Comparison of ENCODE assay signal across 11 mouse cellular contexts in genomic region chr2:8639282-8639681, GRCm38 (mm10).
DNase-seq lines count a peak whose midpoint lies in the region; ATAC-seq and TF ChIP-seq lines count a peak whose summit lies in the region.
"Had no signal": no experiment of that assay in that cellular context is flagged by ENCODE, and none has a peak within 500 bp of the region (broad histone marks: within the 10 kb centered on the region; RNA-seq: fewer than 3 reads in every experiment).

No protein-coding gene starts in this region.

- no peak overlapping the region for H3K9ac ChIP-seq in forebrain, embryonic 12.5 days
- no peak overlapping the region for H3K9ac ChIP-seq in forebrain, embryonic 13.5 days
- no peak overlapping the region for H3K9ac ChIP-seq in lung, postnatal 0 days (replicated peaks; ENCODE audit: low read depth)

- no peak overlapping the region for H3K4me2 ChIP-seq in forebrain, embryonic 12.5 days
- H3K4me2 ChIP-seq in forebrain, embryonic 13.5 days: no peak overlapping the region
- H3K4me2 ChIP-seq in lung, postnatal 0 days (replicated peaks; ENCODE audit: low read depth, low read length): no peak overlapping the region

- WGBS in forebrain, embryonic 12.5 days: 38% methylated on average over 3 of the region's 3 CpGs
- 52% methylated on average over 3 of the region's 3 CpGs for WGBS in forebrain, embryonic 13.5 days
- 36% methylated on average over 3 of the region's 3 CpGs for WGBS in lung, postnatal 0 days

- no peaks in the 10 kb centered on the region for H3K36me3 ChIP-seq in forebrain, embryonic 12.5 days (replicated peaks)
- no peaks in the 10 kb centered on the region for H3K36me3 ChIP-seq in forebrain, embryonic 13.5 days (ENCODE audit: poor library complexity, severe bottlenecking)
- no peaks in the 10 kb centered on the region for H3K36me3 ChIP-seq in lung, postnatal 0 days (ENCODE audit: insufficient read depth, low read length)

- no peak overlapping the region for H3K27ac ChIP-seq in forebrain, embryonic 12.5 days
- H3K27ac ChIP-seq in forebrain, embryonic 13.5 days: no peak overlapping the region
- no peak overlapping the region for H3K27ac ChIP-seq in lung, postnatal 0 days (ENCODE audit: low read length)

- H3K4me3 ChIP-seq in forebrain, embryonic 12.5 days (replicated peaks): no peak overlapping the region
- H3K4me3 ChIP-seq in forebrain, embryonic 13.5 days: no peak overlapping the region
- no peak overlapping the region for H3K4me3 ChIP-seq in lung, postnatal 0 days (ENCODE audit: low read depth, low read length)
- H3K4me3 ChIP-seq: erythroblast, embryonic 14.5 days; megakaryocyte, embryonic 14.5 days had no signal

- no peaks in the 10 kb centered on the region for H3K27me3 ChIP-seq in forebrain, embryonic 12.5 days
- no peaks in the 10 kb centered on the region for H3K27me3 ChIP-seq in forebrain, embryonic 13.5 days
- no peaks in the 10 kb centered on the region for H3K27me3 ChIP-seq in lung, postnatal 0 days (replicated peaks; ENCODE audit: insufficient read depth, low read length)
- H3K27me3 ChIP-seq: megakaryocyte, embryonic 14.5 days had no signal

- peak; percentile 72 for TF ChIP-seq CTCF in lung, postnatal 0 days (IDR thresholded peaks at IDR 0.05)

- DNase-seq in lung, postnatal 0 days (ENCODE audit: low spot score): peak; percentile 54
- no peak for DNase-seq in lung, adult 18-20 months
- peak; percentile 9 for DNase-seq in WW6 (ENCODE audit: low read depth, low spot score)
- DNase-seq in lung, postnatal 36 days: peak; percentile 4
- DNase-seq in gastrocnemius, postnatal 25 days: no peak
- DNase-seq in layer of hippocampus, adult 9-10 months (ENCODE audit: low spot score): no peak

- no peaks in the 10 kb centered on the region for H3K9me3 ChIP-seq in forebrain, embryonic 12.5 days
- H3K9me3 ChIP-seq in forebrain, embryonic 13.5 days (replicated peaks): no peaks in the 10 kb centered on the region
- no peaks in the 10 kb centered on the region for H3K9me3 ChIP-seq in lung, postnatal 0 days (ENCODE audit: low read length)
- H3K9me3 ChIP-seq: megakaryocyte, embryonic 14.5 days had no signal

- 0 out of 2 replicates have a peak, but pooled peaks have one; percentile 67 for ATAC-seq in forebrain, embryonic 12.5 days (ENCODE audit: low FRiP score)
- no peak for ATAC-seq in forebrain, embryonic 13.5 days
- no peak for ATAC-seq in lung, postnatal 0 days
- ATAC-seq: activated CD4-positive, CD25-positive, alpha-beta regulatory T cell, adult 4 months had no signal

- no peaks in the 10 kb centered on the region for H3K4me1 ChIP-seq in forebrain, embryonic 12.5 days
- no peaks in the 10 kb centered on the region for H3K4me1 ChIP-seq in forebrain, embryonic 13.5 days
- no peaks in the 10 kb centered on the region for H3K4me1 ChIP-seq in lung, postnatal 0 days (ENCODE audit: insufficient read depth, low read depth, low read length)
- H3K4me1 ChIP-seq: megakaryocyte, embryonic 14.5 days had no signal

- no peak for TF ChIP-seq EP300 in lung, postnatal 0 days (IDR thresholded peaks at IDR 0.05)

Comparison
In these comparisons a context has a peak if more than half of its experiments do, and no peak if none do; other contexts are left out.
1. DNase-seq: peak in lung, postnatal 0 days (single experiment), WW6 (single experiment) and lung, postnatal 36 days (single experiment); none in lung, adult 18-20 months (0 of 2), gastrocnemius, postnatal 25 days (single experiment) and layer of hippocampus, adult 9-10 months (single experiment).